ENCODE assay signal across 9 mouse cellular contexts in genomic region chr13:38342598-38342997, GRCm38 (mm10). TPM values are rescaled to one million over a fixed set of nuclear protein-coding genes. Genes with fewer than 3 reads are reported as not detected.
DNase-seq lines count a peak whose midpoint lies in the region; ATAC-seq and TF ChIP-seq lines count a peak whose summit lies in the region.
"Had no signal": no experiment of that assay in that cellular context is flagged by ENCODE, and none has a peak within 500 bp of the region (broad histone marks: within the 10 kb centered on the region; RNA-seq: fewer than 3 reads in every experiment).

No protein-coding gene starts in this region.

- ATAC-seq in CD4-positive, CD25-positive, alpha-beta regulatory T cell, adult 4 months, result no peak
- no peak for ATAC-seq in midbrain, embryonic 14.5 days (ENCODE audit: low FRiP score, low TSS enrichment)
- ATAC-seq in midbrain, embryonic 16.5 days, result no peak
- peak; percentile 51; the same call in 1 of the 2 replicates for ATAC-seq in common myeloid progenitor, adult 5-6 weeks (replicated peaks; ENCODE audit: low read depth, poor library complexity, severe bottlenecking)
- ATAC-seq in lung, embryonic 14.5 days (ENCODE audit: insufficient read depth), result peak; percentile 47

- no peak overlapping the region for H3K4me2 ChIP-seq in midbrain, embryonic 14.5 days (ENCODE audit: low read length)
- H3K4me2 ChIP-seq in midbrain, embryonic 16.5 days (ENCODE audit: low read length), result no peak overlapping the region
- H3K4me2 ChIP-seq in lung, embryonic 14.5 days, result no peak overlapping the region
- H3K4me2 ChIP-seq: midbrain, embryonic 12.5 days had no signal

- peaks cover 4% of the 10 kb centered on the region; the same call in 1 of the 2 replicates for H3K9me3 ChIP-seq in midbrain, embryonic 14.5 days (ENCODE audit: control insufficient read depth, low read length)
- H3K9me3 ChIP-seq in midbrain, embryonic 16.5 days (replicated peaks; ENCODE audit: control insufficient read depth, low read length, poor library complexity, severe bottlenecking), result no peaks in the 10 kb centered on the region
- H3K9me3 ChIP-seq in lung, embryonic 14.5 days (ENCODE audit: low read depth, low read length), result no peaks in the 10 kb centered on the region

- 28% methylated on average over 7 of the region's 7 CpGs for WGBS in midbrain, embryonic 14.5 days
- 33% methylated on average over 7 of the region's 7 CpGs for WGBS in midbrain, embryonic 16.5 days
- WGBS in lung, embryonic 14.5 days, result 24% methylated on average over 7 of the region's 7 CpGs

- peak; percentile 76 for TF ChIP-seq CTCF in lung, embryonic 14.5 days (IDR thresholded peaks at IDR 0.05; ENCODE audit: low read depth)
- peak; percentile 27; the same call in 1 of the 2 replicates for TF ChIP-seq CTCF in testis, adult 2 months (IDR thresholded peaks at IDR 0.05; ENCODE audit: control insufficient read depth, insufficient read depth, insufficient replicate concordance, low read depth, low read length)

- H3K27ac ChIP-seq in midbrain, embryonic 14.5 days (replicated peaks; ENCODE audit: low read depth, low read length), result no peak overlapping the region
- H3K27ac ChIP-seq in midbrain, embryonic 16.5 days (ENCODE audit: low read length), result no peak overlapping the region
- H3K27ac ChIP-seq in lung, embryonic 14.5 days (ENCODE audit: low read depth), result no peak overlapping the region
- H3K27ac ChIP-seq in testis, adult 2 months (ENCODE audit: control insufficient read depth, insufficient read depth, low read depth, low read length), result no peak overlapping the region
- H3K27ac ChIP-seq: midbrain, embryonic 12.5 days had no signal

- peaks cover 42% of the 10 kb centered on the region for H3K27me3 ChIP-seq in midbrain, embryonic 14.5 days (ENCODE audit: control insufficient read depth, insufficient read depth, low read length)
- H3K27me3 ChIP-seq in midbrain, embryonic 16.5 days (ENCODE audit: control insufficient read depth, insufficient read depth, low read depth, low read length), result peaks cover 38% of the 10 kb centered on the region
- peaks cover 41% of the 10 kb centered on the region for H3K27me3 ChIP-seq in lung, embryonic 14.5 days (ENCODE audit: insufficient read depth, low read length)
- H3K27me3 ChIP-seq in testis, adult 2 months (ENCODE audit: control insufficient read depth, insufficient read depth, low read length), result no peaks in the 10 kb centered on the region; the same call in 1 of the 2 replicates

- no peaks in the 10 kb centered on the region for H3K36me3 ChIP-seq in midbrain, embryonic 14.5 days (ENCODE audit: control insufficient read depth, insufficient read depth, low read length)
- H3K36me3 ChIP-seq in midbrain, embryonic 16.5 days (ENCODE audit: control insufficient read depth, insufficient read depth, low read length), result no peaks in the 10 kb centered on the region
- no peaks in the 10 kb centered on the region for H3K36me3 ChIP-seq in lung, embryonic 14.5 days (ENCODE audit: insufficient read depth)
- no peaks in the 10 kb centered on the region for H3K36me3 ChIP-seq in testis, adult 2 months (ENCODE audit: control insufficient read depth, insufficient read depth, low read length)
- H3K36me3 ChIP-seq: midbrain, embryonic 12.5 days had no signal

- TF ChIP-seq POLR2A in testis, adult 2 months (IDR thresholded peaks at IDR 0.05; ENCODE audit: control insufficient read depth, low read depth, low read length), result no peak

- peak; percentile 25 for DNase-seq in CD4-positive, CD25-positive, alpha-beta regulatory T cell, adult 2 months (ENCODE audit: low read depth, low spot score)
- peak; percentile 67 for DNase-seq in midbrain, embryonic 14.5 days
- DNase-seq in heart, postnatal 25 days (ENCODE audit: low spot score), result peak; percentile 19
- peak; percentile 85 for DNase-seq in lung, embryonic 14.5 days

- H3K4me1 ChIP-seq in midbrain, embryonic 14.5 days (ENCODE audit: control insufficient read depth, insufficient read depth, low read length), result peaks cover 18% of the 10 kb centered on the region
- peaks cover 24% of the 10 kb centered on the region for H3K4me1 ChIP-seq in midbrain, embryonic 16.5 days (ENCODE audit: control insufficient read depth, insufficient read depth, low read length)
- peaks cover 12% of the 10 kb centered on the region; the same call in 1 of the 2 replicates for H3K4me1 ChIP-seq in lung, embryonic 14.5 days (ENCODE audit: insufficient read depth)
- H3K4me1 ChIP-seq in testis, adult 2 months (ENCODE audit: control insufficient read depth, insufficient read depth, low read length), result peaks cover 20% of the 10 kb centered on the region

- no peak overlapping the region for H3K4me3 ChIP-seq in midbrain, embryonic 14.5 days (replicated peaks; ENCODE audit: low read depth, low read length)
- no peak overlapping the region for H3K4me3 ChIP-seq in midbrain, embryonic 16.5 days (ENCODE audit: low read depth, low read length)
- H3K4me3 ChIP-seq in lung, embryonic 14.5 days (ENCODE audit: low read depth, low read length), result no peak overlapping the region
- H3K4me3 ChIP-seq in testis, adult 2 months (ENCODE audit: control insufficient read depth, low read depth, low read length), result no peak overlapping the region
- H3K4me3 ChIP-seq: midbrain, embryonic 12.5 days had no signal

- intact Hi-C loops in heart, postnatal 25 days (cut with DNase I), result loop anchor here (1.0 to 2.0 kb wide), 3 partner anchors 96 to 255 kb away; no protein-coding TSS in a partner anchor

- H3K9ac ChIP-seq in midbrain, embryonic 14.5 days (replicated peaks; ENCODE audit: low read length), result no peak overlapping the region
- no peak overlapping the region for H3K9ac ChIP-seq in midbrain, embryonic 16.5 days (ENCODE audit: low read depth, low read length)
- H3K9ac ChIP-seq in lung, embryonic 14.5 days, result no peak overlapping the region
- H3K9ac ChIP-seq: midbrain, embryonic 12.5 days had no signal

RNA-seq across cellular contexts. Expression of gene Bmp6, which starts 2.3 kb away (rescaled TPM):
- not detected for polyA plus RNA-seq in CD4-positive, CD25-positive, alpha-beta regulatory T cell, adult 4 months (2017; shearing (Covaris generic))
- 0.86 and 4.2 TPM in 2 replicates for polyA plus RNA-seq in midbrain, embryonic 14.5 days (2014; fragmentation: Nextera tagmentation; extraction: Ambion mirVana)
- polyA plus RNA-seq in midbrain, embryonic 16.5 days (2015; fragmentation: Nextera tagmentation; extraction: Ambion mirVana), result 2.2 and 2.3 TPM in 2 replicates
- total RNA-seq in common myeloid progenitor, adult 5-6 weeks (2017), result 0.29 TPM in 1 of 2 replicates, not detected in the other
- 10 to 100 TPM; 19.6 to 23.8 TPM for total RNA-seq in heart, postnatal 25 days (2021)
- 1.1 and 1.4 TPM in 2 replicates for polyA plus RNA-seq in lung, embryonic 14.5 days (2014; fragmentation: Nextera tagmentation; extraction: Ambion mirVana)
- polyA plus RNA-seq in testis, adult 2 months (2012; rRNA removed), result 2.4 and 3.2 TPM in 2 replicates

Comparison
In these comparisons a context has a peak if more than half of its experiments do, and no peak if none do; other contexts are left out.
1. DNase-seq: peak in every context shown above with its lines; median percentile 85 in lung, embryonic 14.5 days; 67 in midbrain, embryonic 14.5 days; 25 in CD4-positive, CD25-positive, alpha-beta regulatory T cell, adult 2 months; 19 in heart, postnatal 25 days.
2. ATAC-seq: peak in common myeloid progenitor, adult 5-6 weeks (single experiment) and lung, embryonic 14.5 days (single experiment); none in CD4-positive, CD25-positive, alpha-beta regulatory T cell, adult 4 months (single experiment), midbrain, embryonic 14.5 days (single experiment) and midbrain, embryonic 16.5 days (single experiment).